ENCODE assay signal across 14 mouse cellular contexts in genomic region chr19:42072802-42073201, GRCm38 (mm10). TPM values are rescaled to one million over a fixed set of nuclear protein-coding genes. Genes with fewer than 3 reads are reported as not detected.
A peak's percentile ranks its signal among the peaks of the same experiment; 100 is the strongest.
DNase-seq lines count a peak whose midpoint lies in the region; TF ChIP-seq lines count a peak whose summit lies in the region.
"Had no signal": no experiment of that assay in that cellular context is flagged by ENCODE, and none has a peak within 500 bp of the region (broad histone marks: within the 10 kb centered on the region; RNA-seq: fewer than 3 reads in every experiment).

No protein-coding gene starts in this region.

- DNase-seq in gastrocnemius, adult 2 months: no peak
- DNase-seq in gastrocnemius, postnatal 14 days: no peak
- DNase-seq in A20 (ENCODE audit: low read depth, low spot score) (peak; percentile 30), ZHBTc4 (ENCODE audit: low read depth, low spot score) (peak; percentile 48)
- DNase-seq in kidney, postnatal 14 days: peak; percentile 70
- DNase-seq in urinary bladder, postnatal 4 days (ENCODE audit: low spot score in 2 of 2): no peak
- DNase-seq in layer of hippocampus, postnatal 10 days (ENCODE audit: low spot score in 2 of 2): no peak
- DNase-seq in retina, embryonic 14.5 days (ENCODE audit: low spot score): no peak
- DNase-seq: left cerebral cortex, postnatal 4 days; retina, postnatal 1 day; thymus, postnatal 36 days had no signal

- no peak overlapping the region for H3K4me3 ChIP-seq in gastrocnemius, adult 2 months
- H3K4me3 ChIP-seq: embryonic facial prominence, embryonic 12.5 days; forebrain, embryonic 12.5 days had no signal

- H3K27ac ChIP-seq in gastrocnemius, adult 2 months: peak overlapping the region; percentile 35; the same call in 1 of the 2 replicates
- H3K27ac ChIP-seq: embryonic facial prominence, embryonic 12.5 days; forebrain, embryonic 12.5 days had no signal

- peak; percentile 43 for TF ChIP-seq CTCF in gastrocnemius, adult 2 months (IDR thresholded peaks at IDR 0.05)

- intact Hi-C loops in gastrocnemius, adult 2 months (cut with DNase I): no loop called here
- intact Hi-C loops in gastrocnemius, postnatal 14 days (cut with DNase I; ENCODE audit: low total_unique reads): loop anchor here (5.0 kb wide), 1 partner anchor 36 kb away; the partner anchor contains the start of gene Ankrd2

RNA-seq across cellular contexts. Expression of gene Morn4, which starts 13.4 kb away (rescaled TPM):
- total RNA-seq in gastrocnemius, adult 2 months (2021): 1 to 10 TPM; 2.2 to 4.4 TPM
- 1 to 10 TPM; 1.7 to 1.9 TPM for total RNA-seq in gastrocnemius, postnatal 14 days (2021)
- 10 to 100 TPM; 63.7 to 68.2 TPM for total RNA-seq in layer of hippocampus, postnatal 10 days (2021)

RNA-seq across cellular contexts. Expression of gene Pi4k2a, which starts 17.5 kb away (rescaled TPM):
- total RNA-seq in gastrocnemius, adult 2 months (2021): 10 to 100 TPM; 11.9 to 12.8 TPM
- total RNA-seq in gastrocnemius, postnatal 14 days (2021): 10 to 100 TPM; 14.0 to 14.7 TPM
- total RNA-seq in layer of hippocampus, postnatal 10 days (2021): 10 to 100 TPM; 47.4 to 48.7 TPM

RNA-seq across cellular contexts. Expression of gene 4933411K16Rik, which starts 20.8 kb away (rescaled TPM):
- total RNA-seq in gastrocnemius, adult 2 months (2021): under 1 TPM; 0.28 to 0.33 TPM
- under 1 TPM; 0.25 to 0.42 TPM for total RNA-seq in gastrocnemius, postnatal 14 days (2021)
- total RNA-seq in layer of hippocampus, postnatal 10 days (2021): 1 to 10 TPM in 1 of 2 experiments, under 1 TPM in 1; 0.71 to 1.4 TPM
- total RNA-seq: heart, postnatal 25 days had no signal

RNA-seq across cellular contexts. Expression of gene Hoga1, which starts 27.4 kb away (rescaled TPM):
- 1 to 10 TPM; 2.9 to 3.1 TPM for total RNA-seq in gastrocnemius, adult 2 months (2021)
- 1 to 10 TPM; 3.3 to 4.3 TPM for total RNA-seq in gastrocnemius, postnatal 14 days (2021)
- 1 to 10 TPM; 9.1 to 9.3 TPM for total RNA-seq in layer of hippocampus, postnatal 10 days (2021)

RNA-seq across cellular contexts. Expression of gene Ankrd2, which starts 37.0 kb away (rescaled TPM):
- total RNA-seq in gastrocnemius, adult 2 months (2021): 100 to 1,000 TPM; 154 to 235 TPM
- 100 to 1,000 TPM; 113 to 188 TPM for total RNA-seq in gastrocnemius, postnatal 14 days (2021)
- under 1 TPM; 0.34 to 0.40 TPM for total RNA-seq in layer of hippocampus, postnatal 10 days (2021)
- total RNA-seq: heart, postnatal 25 days; left cerebral cortex, postnatal 4 days had no signal

Comparison
In these comparisons a context has a peak if more than half of its experiments do, and no peak if none do; other contexts are left out.
1. DNase-seq: peak in A20 (single experiment), ZHBTc4 (single experiment) and kidney, postnatal 14 days (single experiment); none in gastrocnemius, adult 2 months (single experiment), gastrocnemius, postnatal 14 days (single experiment), urinary bladder, postnatal 4 days (0 of 2), layer of hippocampus, postnatal 10 days (0 of 2) and retina, embryonic 14.5 days (single experiment).
2. RNA of gene Morn4, which starts 13.4 kb away (total RNA-seq): 63.7 to 68.2 TPM in layer of hippocampus, postnatal 10 days; 2.2 to 4.4 TPM in gastrocnemius, adult 2 months and 1.7 to 1.9 TPM in gastrocnemius, postnatal 14 days; every median in the first group is over 10 times any median in the second.